Mouse (Mus musculus) intestine, embryonic 16.5 days (tissue): ENCODE results near the gene Mien1. TPM values are rescaled to one million over a fixed set of nuclear protein-coding genes. Genes with fewer than 3 reads are reported as not detected.

Source experiments
- ATAC-seq: fragments of 200-750 bp; cut with Nextera tagmentation; 2 replicates; pipeline ENCODE4 v1.8.0; 2017; ENCODE audit warnings: moderate TSS enrichment, moderate library complexity
- H3K27ac ChIP-seq: fragments of 300-500 bp; sonication (generic); 2 replicates; pipeline ENCODE4 v1.5.1; 2014; ENCODE audit warnings: mild to moderate bottlenecking, low read length
- H3K27me3 ChIP-seq: fragments of 300-500 bp; sonication (generic); replicated peaks from 2 replicates; pipeline ENCODE4 v1.6.1; 2014; ENCODE audit warnings: low read length, control low read depth, mixed read lengths; ENCODE audit not compliant: control insufficient read depth, insufficient read depth
- H3K36me3 ChIP-seq: fragments of 300-500 bp; sonication (generic); 2 replicates; pipeline ENCODE4 v1.6.1; 2014; ENCODE audit warnings: low read length, control low read depth; ENCODE audit not compliant: control insufficient read depth, insufficient read depth
- H3K4me1 ChIP-seq: fragments of 300-500 bp; sonication (generic); 2 replicates; pipeline ENCODE4 v1.6.1; 2014; ENCODE audit warnings: low read length, control low read depth, mixed read lengths; ENCODE audit not compliant: control insufficient read depth, insufficient read depth
- H3K4me2 ChIP-seq: fragments of 300-500 bp; sonication (generic); 2 replicates; pipeline ENCODE4 v1.6.1; 2014; ENCODE audit warnings: low read depth, low read length, control low read depth
- H3K4me3 ChIP-seq: fragments of 300-500 bp; sonication (generic); 2 replicates; pipeline ENCODE4 v1.5.1; 2014; ENCODE audit warnings: mild to moderate bottlenecking, low read length
- H3K9ac ChIP-seq: fragments of 300-500 bp; sonication (generic); 2 replicates; pipeline ENCODE4 v1.6.1; 2014; ENCODE audit warnings: low read depth, low read length
- H3K9me3 ChIP-seq: fragments of 300-500 bp; sonication (generic); 2 replicates; pipeline ENCODE4 v1.6.1; 2016; ENCODE audit warnings: low read length, control low read depth; ENCODE audit not compliant: control insufficient read depth
- WGBS: fragments of 180-500 bp; shearing (Covaris S2); extraction: QIAGEN DNeasy Blood & Tissue Kit; methylation state at CpG from one replicate; pipeline ENCODE4 v1.1.7; 2014; 5-methylcytosine and 5-hydroxymethylcytosine counted together
- polyA plus RNA-seq: library from polyadenylated mRNA; unstranded; fragments of >200 nt; fragmentation: Nextera tagmentation; extraction: Ambion mirVana; gene quantifications from 2 replicates; pipeline ENCODE4 v1.2.1, GENCODE M21; 2015

Mien1 gene
- polyA plus RNA-seq, 1 experiment from 2014 or later = 279 TPM

- 64% methylated on average over 4 of the region's 4 CpGs for WGBS
- Histone ChIP-seq H3K9ac (no peak overlapping the region), H3K27me3 (no peaks in the 10 kb centered on the region), H3K9me3 (no peaks in the 10 kb centered on the region), H3K27ac (no peak overlapping the region), H3K4me3 (no peak overlapping the region), H3K36me3 (no peaks in the 10 kb centered on the region), H3K4me2 (no peak overlapping the region), H3K4me1 (no peaks in the 10 kb centered on the region)
- no peak for ATAC-seq
Observed at GRCm38 (mm10) chr11:98476434-98476807, 37.6 kb upstream of the Mien1 start.

DNA sequence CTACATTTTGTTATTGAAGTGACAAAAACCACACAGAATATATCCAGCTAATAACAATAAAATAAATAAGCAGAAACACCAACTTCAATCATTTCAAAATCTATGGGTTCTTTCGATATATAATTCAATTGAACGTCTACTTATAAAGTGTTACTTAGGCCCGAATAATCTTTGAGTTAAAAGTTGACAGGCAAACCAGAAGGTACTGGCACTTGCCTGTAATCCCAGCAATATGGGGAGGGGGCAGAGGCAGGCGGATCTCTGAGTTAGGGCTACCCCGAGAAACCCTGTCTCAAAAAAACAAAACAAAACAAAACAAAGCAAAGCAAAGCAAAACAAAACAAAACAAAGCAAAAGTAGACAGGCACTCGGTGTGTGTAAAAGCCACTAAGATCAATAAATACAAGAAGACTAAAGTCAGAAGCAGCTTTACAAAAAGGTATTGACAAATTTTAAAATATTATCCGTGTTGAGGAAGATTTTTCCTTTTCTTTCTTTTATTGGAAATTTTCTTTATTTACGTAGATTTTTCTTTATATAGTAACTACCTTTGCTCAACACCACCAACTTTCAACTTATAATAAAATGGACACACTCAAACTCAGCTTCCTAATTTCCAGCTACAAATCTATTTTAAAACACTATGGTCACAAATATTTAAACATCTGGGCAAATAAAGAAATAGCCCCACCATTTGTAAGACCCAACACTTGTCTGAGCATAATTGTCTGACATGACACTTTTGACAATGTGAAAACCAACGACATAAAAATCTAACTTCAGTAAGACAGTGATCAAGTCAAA is 37.0 kb upstream of the Mien1 start:
- Histone ChIP-seq H3K9ac (no peak overlapping the region), H3K27me3 (no peaks in the 10 kb centered on the region), H3K27ac (no peak overlapping the region), H3K4me2 (no peak overlapping the region), H3K4me3 (no peak overlapping the region), H3K4me1 (no peaks in the 10 kb centered on the region), H3K36me3 (no peaks in the 10 kb centered on the region), H3K9me3 (no peaks in the 10 kb centered on the region)
- no peak for ATAC-seq
- 86% methylated on average over 9 of the region's 9 CpGs for WGBS

DNA sequence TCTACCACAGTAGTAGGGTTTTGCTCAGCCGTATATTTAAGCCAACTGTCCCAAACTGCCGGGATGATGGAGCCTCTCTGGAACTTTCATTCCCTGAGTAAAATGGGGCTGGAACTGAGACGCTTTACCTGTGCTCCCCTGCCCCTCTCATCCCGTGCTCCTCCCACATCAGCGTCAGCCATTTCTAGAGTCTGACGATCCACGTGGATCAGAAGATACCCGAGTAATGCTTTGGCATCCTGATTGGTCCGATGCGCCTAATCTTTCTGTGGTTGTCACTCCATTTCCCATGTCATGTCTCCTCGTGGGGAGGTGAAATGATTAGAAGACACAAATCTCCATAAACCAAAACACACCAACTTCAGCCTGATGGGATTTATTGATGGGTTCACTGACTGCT is 36.2 kb upstream of the Mien1 start:
- 86% methylated on average over 11 of the region's 11 CpGs for WGBS
- Histone ChIP-seq H3K4me2 (no peak overlapping the region), H3K36me3 (no peaks in the 10 kb centered on the region), H3K9ac (no peak overlapping the region), H3K27me3 (no peaks in the 10 kb centered on the region), H3K4me3 (no peak overlapping the region), H3K27ac (no peak overlapping the region), H3K9me3 (no peaks in the 10 kb centered on the region), H3K4me1 (0 out of 2 replicates have a peak, but pooled peaks cover 2% of the 10 kb centered on the region)
- no peak for ATAC-seq

DNA sequence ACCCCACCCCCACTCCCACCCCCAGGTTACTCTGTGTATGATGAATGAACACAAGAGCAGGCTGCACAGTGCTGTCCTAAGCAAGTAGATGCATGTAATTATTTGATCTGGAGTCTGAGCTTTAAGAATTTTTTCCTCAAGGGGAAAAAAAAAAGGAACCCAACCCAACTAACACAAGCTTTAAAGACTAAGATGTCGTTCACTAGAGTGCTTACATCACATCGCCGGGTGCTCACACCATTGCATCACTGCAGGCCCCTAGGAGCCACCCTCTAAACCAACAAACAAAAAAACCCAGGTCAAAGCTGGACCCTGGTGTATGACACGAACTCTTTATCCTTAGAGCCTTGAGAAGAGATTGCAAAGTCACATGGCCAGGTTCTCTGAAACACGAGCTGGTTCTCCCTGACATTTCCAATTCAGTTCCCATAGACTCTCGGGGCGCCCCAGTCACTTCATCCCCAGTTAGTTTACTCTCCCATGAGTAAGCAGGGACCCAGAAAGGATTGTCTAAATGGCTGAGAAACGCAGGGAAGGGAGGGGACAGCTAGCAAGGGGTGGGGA is 35.2 kb upstream of the Mien1 start:
- H3K27me3 ChIP-seq = no peaks in the 10 kb centered on the region
- no peak overlapping the region for H3K4me2 ChIP-seq
- H3K27ac ChIP-seq = no peak overlapping the region
- H3K4me1 ChIP-seq = 0 out of 2 replicates have a peak, but pooled peaks cover 3% of the 10 kb centered on the region
- 59% methylated on average over 8 of the region's 8 CpGs for WGBS
- H3K36me3 ChIP-seq = no peaks in the 10 kb centered on the region
- H3K4me3 ChIP-seq = no peak overlapping the region
- H3K9ac ChIP-seq = no peak overlapping the region
- no peak for ATAC-seq
- no peaks in the 10 kb centered on the region for H3K9me3 ChIP-seq

DNA sequence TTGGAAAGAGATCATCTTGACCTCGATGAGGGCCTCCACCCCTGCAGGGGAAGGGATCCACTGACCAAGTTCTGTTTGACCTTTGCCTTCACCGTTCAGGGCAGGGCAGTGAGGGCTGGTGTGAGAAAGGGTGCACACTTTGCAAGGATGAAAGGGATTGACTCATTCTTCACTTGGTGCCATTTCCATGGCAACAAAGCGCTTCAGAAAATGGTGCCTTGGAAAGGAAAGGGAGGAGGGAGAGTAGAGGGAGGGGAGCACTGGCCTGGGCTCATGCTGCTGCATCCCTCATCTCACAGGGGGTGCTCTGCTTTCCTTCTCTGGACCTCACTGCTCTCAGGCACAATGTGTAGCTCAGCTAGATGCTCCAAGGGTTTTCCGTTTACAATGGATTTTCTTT is 33.9 kb upstream of the Mien1 start:
- H3K36me3 ChIP-seq = no peaks in the 10 kb centered on the region
- H3K27me3 ChIP-seq = no peaks in the 10 kb centered on the region
- no peak overlapping the region for H3K4me2 ChIP-seq
- H3K4me3 ChIP-seq = no peak overlapping the region
- WGBS = 49% methylated on average over 4 of the region's 4 CpGs
- no peak for ATAC-seq
- no peak overlapping the region for H3K27ac ChIP-seq
- H3K9me3 ChIP-seq = no peaks in the 10 kb centered on the region
- H3K4me1 ChIP-seq = 0 out of 2 replicates have a peak, but pooled peaks cover 3% of the 10 kb centered on the region
- no peak overlapping the region for H3K9ac ChIP-seq

DNA sequence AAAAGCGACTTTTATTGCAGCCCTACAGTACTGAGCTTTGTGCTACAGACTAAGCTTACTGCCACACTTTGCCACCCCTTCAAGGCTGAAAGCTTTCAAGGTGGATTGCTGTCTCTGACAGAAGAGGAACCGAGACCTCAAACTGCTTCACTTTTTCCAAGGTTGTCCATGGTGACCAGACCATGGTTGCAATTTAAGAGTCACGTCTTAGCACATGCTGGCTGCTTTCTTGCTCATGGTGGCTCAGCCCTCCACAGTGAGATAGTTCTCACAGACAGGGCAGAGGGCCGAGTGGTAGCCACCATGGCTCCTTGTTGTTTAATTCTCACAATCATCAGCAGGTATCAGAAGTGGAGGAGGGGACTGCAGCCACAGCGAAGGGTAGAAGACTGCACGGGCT is 32.0 kb upstream of the Mien1 start:
- no peak overlapping the region for H3K4me2 ChIP-seq
- H3K9ac ChIP-seq = no peak overlapping the region
- no peaks in the 10 kb centered on the region for H3K27me3 ChIP-seq
- no peak overlapping the region for H3K27ac ChIP-seq
- no peaks in the 10 kb centered on the region for H3K9me3 ChIP-seq
- no peak overlapping the region for H3K4me3 ChIP-seq
- no peaks in the 10 kb centered on the region for H3K36me3 ChIP-seq
- ATAC-seq = no peak
- WGBS = 74% methylated on average over 6 of the region's 6 CpGs
- H3K4me1 ChIP-seq = 0 out of 2 replicates have a peak, but pooled peaks cover 3% of the 10 kb centered on the region

GRCm38 (mm10) chr11:98469761-98470714 is 31.2 kb upstream of the Mien1 start:
- Histone ChIP-seq H3K9me3 (no peaks in the 10 kb centered on the region), H3K36me3 (no peaks in the 10 kb centered on the region), H3K27me3 (no peaks in the 10 kb centered on the region), H3K4me1 (0 out of 2 replicates have a peak, but pooled peaks cover 3% of the 10 kb centered on the region), H3K27ac (no peak overlapping the region), H3K4me3 (no peak overlapping the region), H3K9ac (no peak overlapping the region), H3K4me2 (no peak overlapping the region)
- no peak for ATAC-seq
- 64% methylated on average over 22 of the region's 22 CpGs for WGBS

GRCm38 (mm10) chr11:98464516-98464915 is 25.7 kb upstream of the Mien1 start:
- no peak overlapping the region for H3K27ac ChIP-seq
- H3K4me3 ChIP-seq = no peak overlapping the region
- no peaks in the 10 kb centered on the region for H3K4me1 ChIP-seq
- H3K9me3 ChIP-seq = no peaks in the 10 kb centered on the region
- no peaks in the 10 kb centered on the region for H3K36me3 ChIP-seq
- WGBS = 72% methylated on average over 6 of the region's 6 CpGs
- no peak overlapping the region for H3K4me2 ChIP-seq
- H3K9ac ChIP-seq = no peak overlapping the region
- peaks cover 2% of the 10 kb centered on the region; the same call in 1 of the 2 replicates for H3K27me3 ChIP-seq
- ATAC-seq = no peak

DNA sequence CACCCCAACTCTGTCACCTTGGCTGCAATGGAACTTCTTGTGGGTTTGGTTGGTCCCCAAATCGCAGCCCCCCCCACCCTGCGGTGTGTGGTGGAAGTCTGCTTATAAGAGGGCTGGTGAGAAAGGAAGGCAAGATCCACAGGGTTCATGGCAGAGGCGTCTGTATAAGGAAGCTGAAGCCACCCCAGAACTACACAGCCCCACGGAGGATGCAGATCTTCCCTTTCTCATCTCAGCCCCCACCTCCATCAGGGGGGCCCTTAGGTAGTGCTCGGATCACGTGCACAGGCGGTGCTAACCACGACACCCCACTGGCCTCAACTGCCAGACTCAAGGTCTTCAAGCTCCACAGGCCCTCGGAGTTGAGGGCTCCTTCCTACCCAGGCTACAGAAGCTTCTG is 25.1 kb upstream of the Mien1 start:
- WGBS = 89% methylated on average over 9 of the region's 9 CpGs
- H3K9ac ChIP-seq = no peak overlapping the region
- H3K27ac ChIP-seq = no peak overlapping the region
- no peak overlapping the region for H3K4me2 ChIP-seq
- no peak for ATAC-seq
- no peaks in the 10 kb centered on the region for H3K9me3 ChIP-seq
- peaks cover 2% of the 10 kb centered on the region; the same call in 1 of the 2 replicates for H3K27me3 ChIP-seq
- no peaks in the 10 kb centered on the region for H3K36me3 ChIP-seq
- H3K4me1 ChIP-seq = no peaks in the 10 kb centered on the region
- H3K4me3 ChIP-seq = no peak overlapping the region
